Mouse (Mus musculus) stomach, postnatal 0 days (tissue): ENCODE data around the gene Pgf.
"Not testable (repeated sequence)": the region's sequence is repeated elsewhere in the genome, so short reads cannot be mapped to it uniquely, and the experiment has no call there.

Experiments used
- CTCF ChIP-seq: IDR thresholded peaks from 2 replicates; pipeline ENCODE4 v1.5.1; 2016; ENCODE audit warnings: antibody characterized with exemption, low read depth, mild to moderate bottlenecking, moderate library complexity
- EP300 ChIP-seq: optimal IDR thresholded peaks from 2 replicates; pipeline ENCODE3; 2016; ENCODE audit warnings: antibody characterized with exemption

DNA sequence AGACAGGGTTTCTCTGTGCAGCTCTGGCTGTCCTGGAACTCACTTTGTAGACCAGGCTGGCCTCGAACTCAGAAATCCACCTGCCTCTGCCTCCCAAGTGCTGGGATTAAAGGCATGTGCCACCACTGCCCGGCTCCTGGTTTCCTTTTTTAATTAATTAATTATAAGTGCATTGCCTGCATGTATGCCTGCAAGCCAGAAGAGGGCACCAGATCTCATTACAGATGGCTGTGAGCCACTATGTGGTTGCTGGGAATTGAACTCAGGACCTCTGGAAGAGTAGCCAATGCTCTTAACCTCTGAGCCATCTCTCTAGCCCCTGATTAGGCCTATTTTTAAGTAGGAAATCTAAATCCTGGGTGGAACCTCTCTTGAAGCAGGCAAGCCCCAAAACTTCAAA, 33.3 kb downstream of the Pgf start:
- peak; percentile 56 for TF ChIP-seq CTCF
- TF ChIP-seq EP300 = not testable (repeated sequence)
